Mouse (Mus musculus) limb, embryonic 14.5 days (tissue): ENCODE measurements around the gene Nedd9. TPM values are rescaled to one million over a fixed set of nuclear protein-coding genes. Genes with fewer than 3 reads are reported as not detected.

Source experiments
- ATAC-seq: fragments of 200-750 bp; cut with Nextera tagmentation; 2 replicates; pipeline ENCODE4 v1.8.0; 2017; ENCODE audit warnings: low read depth, moderate number of reproducible peaks, moderate TSS enrichment; ENCODE audit not compliant: low FRiP score
- DNase-seq: peaks from one replicate; pipeline ENCODE4 v3.0.0-alpha.2; 2015; ENCODE audit warnings: low spot score
- H3K27ac ChIP-seq: fragments of 300-500 bp; sonication (generic); replicated peaks from 2 replicates; pipeline ENCODE4 v1.5.1; 2014; ENCODE audit warnings: low read depth, mild to moderate bottlenecking, low read length, moderate library complexity, mixed read lengths
- H3K27me3 ChIP-seq: fragments of 300-500 bp; sonication (generic); 2 replicates; pipeline ENCODE4 v1.6.1; 2014; ENCODE audit warnings: low read length, mixed read lengths; ENCODE audit not compliant: control insufficient read depth, insufficient read depth
- H3K36me3 ChIP-seq: fragments of 300-500 bp; sonication (generic); 2 replicates; pipeline ENCODE4 v1.6.1; 2014; ENCODE audit warnings: mild to moderate bottlenecking, low read length, moderate library complexity, mixed read lengths; ENCODE audit not compliant: control insufficient read depth, insufficient read depth
- H3K4me1 ChIP-seq: fragments of 300-500 bp; sonication (generic); 2 replicates; pipeline ENCODE4 v1.6.1; 2014; ENCODE audit warnings: antibody characterized with exemption, low read length, mixed read lengths; ENCODE audit not compliant: control insufficient read depth, insufficient read depth
- H3K4me2 ChIP-seq: fragments of 300-500 bp; sonication (generic); replicated peaks from 2 replicates; pipeline ENCODE4 v1.6.1; 2014; ENCODE audit warnings: low read depth, mild to moderate bottlenecking, low read length, moderate library complexity; ENCODE audit not compliant: severe bottlenecking
- H3K4me3 ChIP-seq: fragments of 300-500 bp; sonication (generic); replicated peaks from 2 replicates; pipeline ENCODE4 v1.5.1; 2014; ENCODE audit warnings: low read length
- H3K9ac ChIP-seq: fragments of 300-500 bp; sonication (generic); 2 replicates; pipeline ENCODE4 v1.6.1; 2014; ENCODE audit warnings: mild to moderate bottlenecking, low read depth, low read length, moderate library complexity; ENCODE audit not compliant: severe bottlenecking
- H3K9me3 ChIP-seq: fragments of 300-500 bp; sonication (generic); 2 replicates; pipeline ENCODE4 v1.6.1; 2016; ENCODE audit warnings: low read length; ENCODE audit not compliant: control insufficient read depth
- POLR2A ChIP-seq: fragments of 200-500 bp; IDR thresholded peaks from 2 replicates; pipeline ENCODE4 v1.8.0; 2012; ENCODE audit warnings: inconsistent platforms, mild to moderate bottlenecking, moderate library complexity, borderline replicate concordance; ENCODE audit not compliant: insufficient read depth, insufficient read length; ENCODE audit errors: extremely low read depth
- WGBS: fragments of 180-500 bp; shearing (Covaris S2); extraction: QIAGEN DNeasy Blood & Tissue Kit; methylation state at CpG from one replicate; pipeline ENCODE4 v1.1.7; 2014; 5-methylcytosine and 5-hydroxymethylcytosine counted together
- polyA plus RNA-seq, 2 experiments: library from polyadenylated mRNA; depleted of rRNA in 1 of 2; stranded (reverse) in 1 of 2; unstranded in 1 of 2; fragments of >200 nt; fragmentation: Nextera tagmentation in 1 of 2; extraction: Ambion mirVana in 1 of 2; gene quantifications; 2 replicates each; pipeline versions ENCODE4 v1.2.1 to v1.2.3; 2012 to 2014

Gene Nedd9
- polyA plus RNA-seq, 2 experiments: 23.5 to 41.5 TPM

GRCm38 (mm10) chr13:41445067-41445808 lies 41.9 kb downstream of the Nedd9 start:
- no peak overlapping the region for H3K4me3 ChIP-seq
- no peak overlapping the region for H3K27ac ChIP-seq
- H3K4me2 ChIP-seq: no peak overlapping the region
- H3K36me3 ChIP-seq: no peaks in the 10 kb centered on the region
- TF ChIP-seq POLR2A: no peak
- ATAC-seq (no peak), DNase-seq (no peak)
- no peaks in the 10 kb centered on the region for H3K27me3 ChIP-seq
- no peak overlapping the region for H3K9ac ChIP-seq
- H3K9me3 ChIP-seq: no peaks in the 10 kb centered on the region
- WGBS: 79% methylated on average over 3 of the region's 3 CpGs
- H3K4me1 ChIP-seq: peaks cover 9% of the 10 kb centered on the region

GRCm38 (mm10) chr13:41444230-41444629 lies 42.9 kb downstream of the Nedd9 start:
- Histone ChIP-seq H3K9ac (no peak overlapping the region), H3K27ac (no peak overlapping the region), H3K4me2 (no peak overlapping the region), H3K9me3 (no peaks in the 10 kb centered on the region), H3K36me3 (no peaks in the 10 kb centered on the region), H3K4me1 (peaks cover 9% of the 10 kb centered on the region), H3K27me3 (no peaks in the 10 kb centered on the region), H3K4me3 (no peak overlapping the region)
- no peak for TF ChIP-seq POLR2A
- DNase-seq (no peak), ATAC-seq (no peak)
- WGBS: 93% methylated on average over 6 of the region's 6 CpGs

- ATAC-seq: no peak
- H3K9me3 ChIP-seq: no peaks in the 10 kb centered on the region
- no peak for TF ChIP-seq POLR2A
- H3K4me1 ChIP-seq: peaks cover 4% of the 10 kb centered on the region
- no peak overlapping the region for H3K27ac ChIP-seq
- 84% methylated on average over 4 of the region's 4 CpGs for WGBS
- H3K4me2 ChIP-seq: no peak overlapping the region
- H3K27me3 ChIP-seq: no peaks in the 10 kb centered on the region
- no peak for DNase-seq
- H3K36me3 ChIP-seq: no peaks in the 10 kb centered on the region
- no peak overlapping the region for H3K9ac ChIP-seq
- no peak overlapping the region for H3K4me3 ChIP-seq
Observed at GRCm38 (mm10) chr13:41442145-41442544, 45.0 kb downstream of the Nedd9 start.

GRCm38 (mm10) chr13:41440205-41440604 lies 47.0 kb downstream of the Nedd9 start:
- Histone ChIP-seq H3K36me3 (no peaks in the 10 kb centered on the region), H3K4me2 (no peak overlapping the region), H3K27ac (no peak overlapping the region), H3K4me3 (no peak overlapping the region), H3K9me3 (no peaks in the 10 kb centered on the region), H3K27me3 (no peaks in the 10 kb centered on the region), H3K4me1 (no peaks in the 10 kb centered on the region), H3K9ac (no peak overlapping the region)
- TF ChIP-seq POLR2A: no peak
- no peak for ATAC-seq
- no peak for DNase-seq
- WGBS: 76% methylated on average over 1 of the region's 1 CpGs

GRCm38 (mm10) chr13:41437390-41437789 lies 49.8 kb downstream of the Nedd9 start:
- H3K4me3 ChIP-seq: no peak overlapping the region
- no peaks in the 10 kb centered on the region for H3K4me1 ChIP-seq
- ATAC-seq: no peak
- H3K27me3 ChIP-seq: no peaks in the 10 kb centered on the region
- no peaks in the 10 kb centered on the region for H3K9me3 ChIP-seq
- DNase-seq: no peak
- no peak overlapping the region for H3K9ac ChIP-seq
- no peak overlapping the region for H3K4me2 ChIP-seq
- no peak for TF ChIP-seq POLR2A
- H3K36me3 ChIP-seq: no peaks in the 10 kb centered on the region
- no peak overlapping the region for H3K27ac ChIP-seq
- WGBS: 86% methylated on average over 2 of the region's 2 CpGs
